Mouse (Mus musculus): Measurements from ENCODE around the gene Prss30. TPM values are rescaled to one million over a fixed set of nuclear protein-coding genes. Genes with fewer than 3 reads are reported as not detected.

The Prss30 gene
- polyA plus RNA-seq (2017; shearing (Covaris generic)), result 1 to 10 TPM in 1 of 2 experiments, not detected in 1; 1.2 TPM

DNA sequence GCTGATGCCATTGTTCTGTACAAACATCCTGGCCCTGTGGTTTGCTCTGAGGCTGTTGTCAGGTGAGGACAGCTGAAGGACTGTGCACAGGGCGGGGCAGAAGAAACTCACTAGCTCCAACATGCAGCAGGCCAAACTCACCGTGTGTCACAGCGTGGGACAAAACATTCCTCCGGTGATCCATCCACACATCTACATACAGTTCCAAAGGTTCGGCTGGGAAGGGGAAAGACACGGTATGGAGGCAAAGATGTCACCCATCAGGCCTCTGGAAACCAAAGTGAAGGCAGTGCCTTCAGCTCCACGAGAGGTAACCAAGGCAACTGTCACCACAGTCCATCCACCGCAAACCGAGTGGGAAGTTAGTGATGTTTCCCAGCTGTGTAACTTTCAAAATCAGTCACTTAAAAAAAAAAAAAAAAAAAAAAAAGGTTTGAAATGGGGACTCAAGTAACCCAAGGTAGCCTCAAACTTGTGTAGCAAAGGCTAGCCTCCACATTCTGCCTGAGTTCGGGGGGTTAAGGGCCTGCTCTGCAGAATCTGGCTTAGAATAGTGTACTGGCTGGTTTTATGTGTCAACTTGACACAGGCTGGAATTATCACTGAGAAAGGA, at the start of gene Prss30:
Gene Prss30 (minus strand): TSS at position 270 of the 613 bp plus-strand sequence.

DNA sequence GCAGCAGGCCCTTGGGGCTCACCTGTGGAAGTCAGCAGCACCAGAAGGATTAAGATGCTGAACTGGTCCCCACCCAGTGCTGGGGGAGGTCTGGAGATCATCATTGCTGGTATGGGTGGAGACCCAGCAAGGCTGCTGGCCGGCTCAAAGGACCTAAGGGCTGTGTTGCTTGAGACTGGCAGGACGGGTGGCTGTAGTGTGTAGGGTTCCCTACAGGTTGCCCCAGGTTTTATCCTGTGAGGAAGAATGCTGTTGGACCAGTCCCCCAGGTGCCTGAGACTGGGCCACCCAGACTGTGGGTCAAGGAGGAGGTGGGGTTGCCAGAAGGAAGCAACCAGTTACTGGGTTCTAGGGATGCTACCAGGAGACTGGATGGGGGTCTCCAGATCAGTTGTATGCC, 17.5 kb upstream of the Prss30 start, which contains the start of gene Prss22:
Gene Prss22 (minus strand): TSS at position 200 of the 400 bp plus-strand sequence.

DNA sequence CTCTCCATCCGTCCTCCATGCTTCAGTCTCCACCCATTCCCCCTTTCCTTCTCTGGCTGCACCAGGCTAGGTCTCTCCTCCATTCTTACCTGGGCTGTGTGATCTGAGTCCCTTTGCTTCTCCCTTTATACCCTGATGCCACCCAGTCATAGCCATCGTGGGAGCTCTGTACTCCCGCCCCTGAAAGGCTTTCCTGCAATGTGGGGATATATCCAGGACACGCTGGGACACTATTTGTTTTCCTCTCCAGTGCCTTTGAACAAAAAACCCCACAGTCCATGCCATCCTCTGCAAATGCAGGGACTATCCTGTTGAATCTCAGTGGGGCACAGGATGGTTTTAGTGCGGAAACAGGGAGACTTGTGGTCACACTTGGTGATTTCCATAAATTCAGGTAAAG, 25.2 kb downstream of the Prss30 start, which contains the start of gene Sbpl:
Gene Sbpl (minus strand): TSS at position 101 of the 400 bp plus-strand sequence.

DNA sequence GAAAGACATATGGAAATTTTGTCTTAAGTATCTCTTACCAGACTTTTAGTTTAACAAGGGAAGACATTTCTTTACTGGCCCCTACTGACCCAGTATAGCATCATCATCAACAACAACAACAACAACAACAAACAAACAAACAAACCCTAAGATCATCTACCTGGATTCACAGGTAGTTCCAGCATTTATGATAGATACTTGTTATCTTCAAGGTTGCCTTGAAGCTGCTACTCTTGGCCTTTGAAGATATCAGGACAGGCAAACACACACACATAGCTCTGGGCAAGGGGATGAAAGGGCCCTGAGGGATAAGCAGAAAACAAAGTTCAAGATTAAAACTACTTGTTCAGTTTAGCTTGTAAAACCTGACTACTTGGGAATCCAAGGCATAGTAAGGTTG, 39.0 kb downstream of the Prss30 start, which contains the start of gene Sbp:
Gene Sbp (plus strand): TSS at position 301 of the 400 bp plus-strand sequence.

Other genes with a start within 250 kb of the Prss30 start
- 1 to 10 TPM; 6.7 to 8.1 TPM for gene Paqr4, start 239.7 kb downstream of the Prss30 start, polyA plus RNA-seq (2017; shearing (Covaris generic))
- 1 to 10 TPM; 4.9 to 7.1 TPM for gene Kremen2, start 234.7 kb downstream of the Prss30 start, polyA plus RNA-seq (2017; shearing (Covaris generic))
- 10 to 100 TPM; 38.5 to 40.7 TPM for gene Flywch1, start 209.0 kb downstream of the Prss30 start, polyA plus RNA-seq (2017; shearing (Covaris generic))
- 1 to 10 TPM; 6.7 to 8.0 TPM for gene Flywch2, start 194.5 kb downstream of the Prss30 start, polyA plus RNA-seq (2017; shearing (Covaris generic))
- gene Srrm2, start 190.0 kb downstream of the Prss30 start, polyA plus RNA-seq (2017; shearing (Covaris generic)), result 100 to 1,000 TPM; 854 to 986 TPM
- 100 to 1,000 TPM; 516 to 639 TPM for gene Elob, start 151.4 kb downstream of the Prss30 start, polyA plus RNA-seq (2017; shearing (Covaris generic))
- gene Prss33, start 144.5 kb downstream of the Prss30 start, polyA plus RNA-seq (2017; shearing (Covaris generic)), result 1 to 10 TPM in 1 of 2 experiments, not detected in 1; 3.1 TPM
- under 1 TPM in 1 of 2 experiments, not detected in 1; 0.73 TPM for gene Prss32, start 136.7 kb downstream of the Prss30 start, polyA plus RNA-seq (2017; shearing (Covaris generic))
- gene Prss41, start 136.4 kb downstream of the Prss30 start, polyA plus RNA-seq (2017; shearing (Covaris generic)), result 1 to 10 TPM; 2.5 to 7.6 TPM
- gene Prss21, start 112.5 kb downstream of the Prss30 start, polyA plus RNA-seq (2017; shearing (Covaris generic)), result not detected
- 10 to 100 TPM in 1 of 2 experiments, not detected in 1; 22.4 TPM for gene Dcpp1, start 99.7 kb downstream of the Prss30 start, polyA plus RNA-seq (2017; shearing (Covaris generic))
- under 1 TPM in 1 of 2 experiments, not detected in 1; 0.84 TPM for gene Dcpp2, start 99.7 kb downstream of the Prss30 start, polyA plus RNA-seq (2017; shearing (Covaris generic))
- 1 to 10 TPM in 1 of 2 experiments, under 1 TPM in 1; 0.43 to 5.0 TPM for gene Dcpp3, start 63.1 kb downstream of the Prss30 start, polyA plus RNA-seq (2017; shearing (Covaris generic))
- not detected for gene Sbp, start 38.9 kb downstream of the Prss30 start, polyA plus RNA-seq (2017; shearing (Covaris generic))
- not detected for gene Sbpl, start 25.3 kb downstream of the Prss30 start, polyA plus RNA-seq (2017; shearing (Covaris generic))
- gene Prss22, start 17.5 kb upstream of the Prss30 start, polyA plus RNA-seq (2017; shearing (Covaris generic)), result not detected
- gene Prss27, start 57.6 kb upstream of the Prss30 start, polyA plus RNA-seq (2017; shearing (Covaris generic)), result 1 to 10 TPM in 1 of 2 experiments, under 1 TPM in 1; 0.58 to 2.5 TPM
- gene Kctd5, start 92.9 kb upstream of the Prss30 start, polyA plus RNA-seq (2017; shearing (Covaris generic)), result 10 to 100 TPM; 22.2 to 27.8 TPM
- gene Pdpk1, start 170.4 kb upstream of the Prss30 start, polyA plus RNA-seq (2017; shearing (Covaris generic)), result 10 to 100 TPM; 39.9 to 43.6 TPM
- gene Amdhd2, start 183.2 kb upstream of the Prss30 start, polyA plus RNA-seq (2017; shearing (Covaris generic)), result 10 to 100 TPM; 33.0 to 37.4 TPM
- 100 to 1,000 TPM; 291 to 333 TPM for gene Atp6v0c, start 189.1 kb upstream of the Prss30 start, polyA plus RNA-seq (2017; shearing (Covaris generic))
- gene Tbc1d24, start 225.0 kb upstream of the Prss30 start, polyA plus RNA-seq (2017; shearing (Covaris generic)), result 1 to 10 TPM in 1 of 2 experiments, under 1 TPM in 1; 0.75 to 4.4 TPM
- gene Ntn3, start 229.0 kb upstream of the Prss30 start, polyA plus RNA-seq (2017; shearing (Covaris generic)), result under 1 TPM; 0.07 to 0.84 TPM
- gene Tedc2, start 240.3 kb upstream of the Prss30 start, polyA plus RNA-seq (2017; shearing (Covaris generic)), result 1 to 10 TPM; 4.0 to 5.1 TPM